Mouse (Mus musculus): Measurements from ENCODE around the gene Eif1. TPM values are rescaled to one million over a fixed set of nuclear protein-coding genes. Genes with fewer than 3 reads are reported as not detected.
A peak's percentile ranks its signal among the peaks of the same experiment; 100 is the strongest.
"Not testable (repeated sequence)": the region's sequence is repeated elsewhere in the genome, so short reads cannot be mapped to it uniquely, and the experiment has no call there.

Gene Eif1
- polyA plus RNA-seq, 1 experiment, result 83.2 TPM

GRCm38 (mm10) chr11:100320172-100320630 is 516 bp downstream of the Eif1 start:
- H3K4me1 ChIP-seq (ENCODE audit: control insufficient read depth, insufficient read depth, insufficient read length), result no peaks in the 10 kb centered on the region
- H3K36me3 ChIP-seq (ENCODE audit: control insufficient read depth, insufficient read depth, low read length), result peaks cover 14% of the 10 kb centered on the region
- peak overlapping the region; percentile 97 for H3K27ac ChIP-seq (ENCODE audit: insufficient read depth, low read length)
- H3K27me3 ChIP-seq (ENCODE audit: control insufficient read depth, insufficient read depth, low read length), result no peaks in the 10 kb centered on the region
- peak; percentile 92 to 95 for DNase-seq (ENCODE audit: low read depth in 1 of 2, low spot score in 2 of 2)
- WGBS, result under 1% methylated on average over 38 of the region's 40 CpGs
- H3K4me3 ChIP-seq (ENCODE audit: extremely low read depth, insufficient read depth, insufficient read length), result peak overlapping the region; percentile 82
- TF ChIP-seq CTCF (IDR thresholded peaks at IDR 0.05; ENCODE audit: extremely low read depth, insufficient read depth, insufficient read length, insufficient replicate concordance), result no peak
- peak; percentile 80 for TF ChIP-seq POLR2A (IDR thresholded peaks at IDR 0.05; ENCODE audit: low read depth, low read length)

GRCm38 (mm10) chr11:100320701-100321410 is 1.2 kb downstream of the Eif1 start:
- DNase-seq (ENCODE audit: low read depth in 1 of 2, low spot score in 2 of 2); H3K4me1 ChIP-seq (ENCODE audit: control insufficient read depth, insufficient read depth, insufficient read length); H3K27me3 ChIP-seq (ENCODE audit: control insufficient read depth, insufficient read depth, low read length): not testable (repeated sequence)
- Histone ChIP-seq H3K36me3 (ENCODE audit: control insufficient read depth, insufficient read depth, low read length) (peaks cover 14% of the 10 kb centered on the region), H3K4me3 (ENCODE audit: extremely low read depth, insufficient read depth, insufficient read length) (peak overlapping the region; percentile 82), H3K27ac (ENCODE audit: insufficient read depth, low read length) (peak overlapping the region; percentile 28; the same call in 1 of the 2 replicates)
- WGBS, result 14% methylated on average over 11 of the region's 11 CpGs

DNA sequence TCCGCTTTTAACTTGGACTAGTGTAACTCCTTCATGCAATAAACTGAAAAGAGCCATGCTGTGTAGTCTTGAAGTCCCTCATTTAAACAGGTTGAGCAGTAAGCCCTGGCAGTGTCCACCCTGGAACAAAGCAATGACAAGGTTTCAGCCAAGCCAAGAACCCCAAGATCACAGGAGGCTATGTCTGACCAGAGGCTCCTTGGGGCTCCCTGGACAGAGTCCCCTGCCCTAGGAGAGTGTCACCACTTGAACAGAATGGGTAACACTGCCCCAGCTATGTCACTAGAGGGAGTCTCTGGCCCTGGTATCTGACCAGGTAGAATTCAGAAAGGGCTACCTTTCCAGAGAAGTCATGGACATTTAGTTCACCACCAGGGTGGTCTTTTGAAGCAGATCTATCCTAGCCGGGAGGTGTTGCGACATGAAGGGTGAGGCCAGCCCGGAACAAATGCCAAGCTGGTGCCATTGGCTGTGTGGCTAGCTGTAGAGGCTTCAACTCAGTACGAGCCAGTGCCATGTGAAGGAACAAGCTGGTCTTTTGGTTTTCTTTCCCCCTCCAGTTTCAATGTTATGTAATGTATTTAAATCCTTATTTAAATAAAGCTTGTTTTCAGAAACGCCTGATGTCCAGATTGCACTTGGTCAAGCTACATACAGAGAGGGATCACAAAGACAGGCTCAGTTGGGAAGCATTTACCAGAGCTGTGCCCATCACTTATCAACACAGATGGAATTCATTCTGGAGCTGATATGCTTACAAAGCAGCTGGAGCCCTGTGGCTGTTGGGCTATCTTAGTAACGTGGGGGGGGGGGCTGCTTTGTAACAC is 2.0 kb downstream of the Eif1 start:
- not testable (repeated sequence) for H3K4me1 ChIP-seq (ENCODE audit: control insufficient read depth, insufficient read depth, insufficient read length); H3K27me3 ChIP-seq (ENCODE audit: control insufficient read depth, insufficient read depth, low read length); DNase-seq (ENCODE audit: low read depth in 1 of 2, low spot score in 2 of 2); H3K4me3 ChIP-seq (ENCODE audit: extremely low read depth, insufficient read depth, insufficient read length); H3K27ac ChIP-seq (ENCODE audit: insufficient read depth, low read length)
- 82% methylated on average over 7 of the region's 7 CpGs for WGBS
- H3K36me3 ChIP-seq (ENCODE audit: control insufficient read depth, insufficient read depth, low read length), result peaks cover 14% of the 10 kb centered on the region

DNA sequence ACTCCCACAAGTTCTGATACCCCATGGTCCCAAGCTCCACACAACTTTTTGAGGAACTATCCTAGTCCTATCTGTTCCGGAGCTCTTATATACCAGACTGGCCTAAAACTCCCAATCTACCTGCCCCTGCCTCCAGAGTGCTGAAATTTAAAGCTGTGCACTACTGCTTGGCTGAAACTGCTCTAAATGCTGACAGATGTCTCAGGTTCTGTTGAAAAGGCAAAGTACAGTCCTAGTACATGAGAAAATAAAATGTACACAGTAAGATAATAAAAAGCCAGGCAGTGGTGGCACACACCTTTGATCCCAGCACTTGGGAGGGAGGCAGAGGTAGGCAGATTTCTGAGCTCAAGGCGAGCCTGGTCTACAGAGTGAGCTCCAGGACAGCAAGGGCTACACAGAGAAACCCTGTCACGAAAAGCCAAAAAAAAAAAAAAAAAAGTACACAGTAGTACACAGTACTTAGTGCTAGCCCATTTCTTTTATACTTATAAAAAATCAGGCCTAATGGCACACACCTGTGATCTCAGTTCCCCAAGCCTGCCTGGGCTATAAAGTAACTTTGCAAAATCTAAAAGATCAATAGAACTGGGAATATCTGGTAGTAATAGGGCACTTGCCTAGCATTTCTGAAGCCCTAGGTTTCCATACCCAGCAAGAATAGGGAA is 3.0 kb downstream of the Eif1 start:
- Histone ChIP-seq H3K36me3 (ENCODE audit: control insufficient read depth, insufficient read depth, low read length) (peaks cover 14% of the 10 kb centered on the region), H3K27me3 (ENCODE audit: control insufficient read depth, insufficient read depth, low read length) (no peaks in the 10 kb centered on the region), H3K27ac (ENCODE audit: insufficient read depth, low read length) (no peak overlapping the region), H3K4me1 (ENCODE audit: control insufficient read depth, insufficient read depth, insufficient read length) (no peaks in the 10 kb centered on the region), H3K4me3 (ENCODE audit: extremely low read depth, insufficient read depth, insufficient read length) (no peak overlapping the region)
- DNase-seq (ENCODE audit: low read depth in 1 of 2, low spot score in 2 of 2), result no peak
- TF ChIP-seq POLR2A (IDR thresholded peaks at IDR 0.05; ENCODE audit: low read depth, low read length), result no peak
- TF ChIP-seq CTCF (IDR thresholded peaks at IDR 0.05; ENCODE audit: extremely low read depth, insufficient read depth, insufficient read length, insufficient replicate concordance), result no peak
- 86% methylated on average over 3 of the region's 3 CpGs for WGBS

- no peak overlapping the region for H3K4me3 ChIP-seq (ENCODE audit: extremely low read depth, insufficient read depth, insufficient read length)
- WGBS, result 26% methylated on average over 3 of the region's 3 CpGs
Measured at GRCm38 (mm10) chr11:100323578-100323977, 3.9 kb downstream of the Eif1 start.

DNA sequence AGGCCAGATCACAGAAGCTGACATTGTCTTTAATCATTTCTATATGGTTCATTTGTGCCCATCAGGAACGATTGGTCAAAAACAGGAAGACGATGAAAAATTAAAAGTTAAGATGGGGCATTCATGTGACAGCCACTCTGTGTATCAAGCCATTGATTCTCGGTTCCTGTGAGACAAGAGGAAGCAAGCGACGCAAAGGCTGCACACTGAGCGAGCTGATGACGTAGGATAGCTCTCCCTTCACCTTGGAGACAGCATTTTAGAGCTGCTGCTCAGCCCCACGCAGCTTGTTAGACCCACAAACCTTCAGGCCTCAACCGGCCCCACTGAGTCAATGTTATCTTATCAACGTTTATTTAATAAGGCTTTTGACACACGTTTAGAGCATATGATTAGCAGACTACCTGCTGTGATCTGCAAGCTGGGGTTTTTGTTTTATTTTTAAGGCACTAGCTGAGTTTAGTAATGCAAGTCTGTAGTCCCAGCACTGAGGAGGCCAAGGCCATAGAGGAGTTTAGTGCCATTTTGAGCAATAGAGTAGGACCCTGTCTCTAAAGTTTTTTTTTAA is 5.5 kb downstream of the Eif1 start:
- TF ChIP-seq CTCF (IDR thresholded peaks at IDR 0.05; ENCODE audit: extremely low read depth, insufficient read depth, insufficient read length, insufficient replicate concordance) (no peak), POLR2A (IDR thresholded peaks at IDR 0.05; ENCODE audit: low read depth, low read length) (no peak)
- no peak for DNase-seq (ENCODE audit: low read depth in 1 of 2, low spot score in 2 of 2)
- 82% methylated on average over 11 of the region's 11 CpGs for WGBS
- no peaks in the 10 kb centered on the region for H3K27me3 ChIP-seq (ENCODE audit: control insufficient read depth, insufficient read depth, low read length)
- peaks cover 14% of the 10 kb centered on the region for H3K36me3 ChIP-seq (ENCODE audit: control insufficient read depth, insufficient read depth, low read length)
- peak overlapping the region; percentile 34; the same call in 1 of the 2 replicates for H3K27ac ChIP-seq (ENCODE audit: insufficient read depth, low read length)
- H3K4me3 ChIP-seq (ENCODE audit: extremely low read depth, insufficient read depth, insufficient read length), result no peak overlapping the region
- no peaks in the 10 kb centered on the region for H3K4me1 ChIP-seq (ENCODE audit: control insufficient read depth, insufficient read depth, insufficient read length)

More at GRCm38 (mm10) chr11:100323578-100323977, 3.9 kb downstream of the Eif1 start:
- Histone ChIP-seq H3K4me1 (ENCODE audit: control insufficient read depth, insufficient read depth, insufficient read length) (no peaks in the 10 kb centered on the region), H3K27me3 (ENCODE audit: control insufficient read depth, insufficient read depth, low read length) (no peaks in the 10 kb centered on the region), H3K36me3 (ENCODE audit: control insufficient read depth, insufficient read depth, low read length) (peaks cover 14% of the 10 kb centered on the region), H3K27ac (ENCODE audit: insufficient read depth, low read length) (no peak overlapping the region)
- no peak for TF ChIP-seq POLR2A (IDR thresholded peaks at IDR 0.05; ENCODE audit: low read depth, low read length)
- peak; percentile 55; the same call in 1 of the 2 replicates for TF ChIP-seq CTCF (IDR thresholded peaks at IDR 0.05; ENCODE audit: extremely low read depth, insufficient read depth, insufficient read length, insufficient replicate concordance)
- DNase-seq (ENCODE audit: low read depth in 1 of 2, low spot score in 2 of 2), result peak; percentile 41 to 53
